ENCODE assay signal across 10 mouse cellular contexts in the genomic region with DNA sequence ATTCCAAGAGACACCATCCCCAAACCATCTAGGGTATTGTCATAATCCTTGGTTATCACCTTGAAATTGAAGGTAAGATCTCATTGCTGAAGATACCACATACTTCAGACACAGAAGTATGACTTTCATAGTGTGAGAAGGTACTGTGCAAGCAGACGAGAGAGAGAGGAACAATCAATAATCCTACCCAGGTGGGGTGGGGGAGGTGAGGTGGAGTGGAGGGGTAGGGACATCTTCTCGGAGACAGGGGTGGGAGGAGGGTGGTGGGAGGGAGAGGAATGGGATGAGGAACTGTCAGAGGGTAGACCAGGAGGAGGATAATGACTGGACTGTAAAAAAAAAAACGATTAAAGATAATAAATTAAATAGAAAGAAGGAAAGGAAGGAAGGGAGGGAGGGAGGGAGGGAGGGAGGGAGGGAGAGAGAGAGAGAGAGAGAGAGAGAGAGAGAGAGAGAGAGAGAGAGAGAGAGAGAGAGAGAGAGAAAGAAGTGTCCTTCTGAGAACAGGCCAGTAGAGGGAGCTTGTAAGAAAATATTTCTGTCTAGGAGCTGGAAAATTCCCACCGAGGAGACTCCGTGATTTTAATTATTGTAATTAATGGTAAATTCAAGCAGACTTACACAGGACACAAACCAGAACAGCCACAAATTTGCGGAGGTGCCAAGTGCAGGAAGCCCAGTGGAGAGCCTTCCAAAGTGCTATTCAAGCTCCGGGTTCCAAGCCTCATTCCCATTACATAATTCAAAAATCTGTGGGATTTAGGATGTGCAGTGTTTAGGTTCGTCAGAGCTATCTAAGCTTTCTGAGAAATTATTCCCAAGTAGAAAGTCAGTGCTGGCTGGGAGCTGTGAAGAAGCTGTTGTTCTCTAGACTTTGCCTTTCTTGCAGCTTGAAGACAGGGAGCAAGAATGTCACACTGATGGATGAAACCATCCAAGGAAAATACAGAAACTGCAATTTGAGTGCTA. TPM values are rescaled to one million over a fixed set of nuclear protein-coding genes. Genes with fewer than 3 reads are reported as not detected.
DNase-seq lines count a peak whose midpoint lies in the region; ATAC-seq and TF ChIP-seq lines count a peak whose summit lies in the region.
"Had no signal": no experiment of that assay in that cellular context is flagged by ENCODE, and none has a peak within 500 bp of the region (broad histone marks: within the 10 kb centered on the region; RNA-seq: fewer than 3 reads in every experiment).

No protein-coding gene starts in this region.

- peak; percentile 63; the same call in 1 of the 2 replicates for ATAC-seq in forebrain, embryonic 15.5 days (replicated peaks)
- ATAC-seq in forebrain, embryonic 12.5 days (ENCODE audit: low FRiP score) = no peak
- ATAC-seq in hindbrain, embryonic 15.5 days (ENCODE audit: low FRiP score, low read depth) = 0 out of 2 replicates have a peak, but pooled peaks have one; percentile 19
- no peak; the same call in 1 of the 2 replicates for ATAC-seq in midbrain, postnatal 0 days (ENCODE audit: low FRiP score)

- TF ChIP-seq CTCF in midbrain, postnatal 0 days (IDR thresholded peaks at IDR 0.05) = peak; percentile 69

- H3K27me3 ChIP-seq in forebrain, embryonic 15.5 days = no peaks in the 10 kb centered on the region
- H3K27me3 ChIP-seq in forebrain, embryonic 12.5 days = no peaks in the 10 kb centered on the region
- no peaks in the 10 kb centered on the region for H3K27me3 ChIP-seq in hindbrain, embryonic 15.5 days
- no peaks in the 10 kb centered on the region for H3K27me3 ChIP-seq in midbrain, postnatal 0 days (ENCODE audit: insufficient read depth, low read length)
- H3K27me3 ChIP-seq: heart, embryonic 13.5 days; midbrain, embryonic 12.5 days had no signal

- H3K36me3 ChIP-seq in forebrain, embryonic 15.5 days = no peaks in the 10 kb centered on the region
- no peaks in the 10 kb centered on the region for H3K36me3 ChIP-seq in forebrain, embryonic 12.5 days (replicated peaks)
- no peaks in the 10 kb centered on the region for H3K36me3 ChIP-seq in hindbrain, embryonic 15.5 days
- H3K36me3 ChIP-seq in midbrain, postnatal 0 days (ENCODE audit: insufficient read depth, low read length) = no peaks in the 10 kb centered on the region; the same call in 1 of the 2 replicates
- H3K36me3 ChIP-seq: heart, embryonic 13.5 days; midbrain, embryonic 12.5 days had no signal

- H3K9me3 ChIP-seq in forebrain, embryonic 15.5 days = no peaks in the 10 kb centered on the region
- H3K9me3 ChIP-seq in forebrain, embryonic 12.5 days = no peaks in the 10 kb centered on the region
- no peaks in the 10 kb centered on the region for H3K9me3 ChIP-seq in hindbrain, embryonic 15.5 days
- no peaks in the 10 kb centered on the region for H3K9me3 ChIP-seq in midbrain, postnatal 0 days (ENCODE audit: low read length)
- H3K9me3 ChIP-seq: midbrain, embryonic 12.5 days had no signal

- peak; percentile 42 for DNase-seq in right cerebral cortex, adult 18-20 months
- no peak for DNase-seq in right cerebral cortex, postnatal 10 days (ENCODE audit: low spot score in 2 of 2)
- peak; percentile 80 for DNase-seq in midbrain, postnatal 0 days (ENCODE audit: low spot score)
- no peak for DNase-seq in adrenal gland, postnatal 4 days (ENCODE audit: low spot score in 2 of 2)
- no peak for DNase-seq in urinary bladder, postnatal 25 days (ENCODE audit: low spot score)

- H3K27ac ChIP-seq in forebrain, embryonic 15.5 days (replicated peaks) = no peak overlapping the region
- H3K27ac ChIP-seq in forebrain, embryonic 12.5 days = no peak overlapping the region
- H3K27ac ChIP-seq in hindbrain, embryonic 15.5 days (replicated peaks) = no peak overlapping the region
- no peak overlapping the region for H3K27ac ChIP-seq in midbrain, postnatal 0 days (ENCODE audit: low read depth, low read length)
- H3K27ac ChIP-seq: heart, embryonic 13.5 days; midbrain, embryonic 12.5 days had no signal

- no peak overlapping the region for H3K4me3 ChIP-seq in forebrain, embryonic 15.5 days
- no peak overlapping the region for H3K4me3 ChIP-seq in forebrain, embryonic 12.5 days (replicated peaks)
- no peak overlapping the region for H3K4me3 ChIP-seq in hindbrain, embryonic 15.5 days
- H3K4me3 ChIP-seq in midbrain, postnatal 0 days (ENCODE audit: low read depth, low read length) = no peak overlapping the region
- H3K4me3 ChIP-seq: heart, embryonic 13.5 days; midbrain, embryonic 12.5 days had no signal

- 41% methylated on average over 8 of the region's 8 CpGs for WGBS in forebrain, embryonic 15.5 days
- WGBS in forebrain, embryonic 12.5 days = 49% methylated on average over 8 of the region's 8 CpGs
- 53% methylated on average over 8 of the region's 8 CpGs for whole genome bisulfite sequencing in hindbrain, embryonic 15.5 days
- WGBS in midbrain, postnatal 0 days = 40% methylated on average over 8 of the region's 8 CpGs

- H3K4me1 ChIP-seq in forebrain, embryonic 15.5 days = 0 out of 2 replicates have a peak, but pooled peaks cover 4% of the 10 kb centered on the region
- H3K4me1 ChIP-seq in forebrain, embryonic 12.5 days = no peaks in the 10 kb centered on the region
- no peaks in the 10 kb centered on the region for H3K4me1 ChIP-seq in hindbrain, embryonic 15.5 days (replicated peaks)
- no peaks in the 10 kb centered on the region for H3K4me1 ChIP-seq in midbrain, postnatal 0 days (ENCODE audit: insufficient read depth, low read length)
- H3K4me1 ChIP-seq: heart, embryonic 13.5 days had no signal

- peak overlapping the region; percentile 30 for H3K9ac ChIP-seq in forebrain, embryonic 15.5 days (replicated peaks)
- H3K9ac ChIP-seq in forebrain, embryonic 12.5 days = no peak overlapping the region
- no peak overlapping the region for H3K9ac ChIP-seq in hindbrain, embryonic 15.5 days
- no peak overlapping the region for H3K9ac ChIP-seq in midbrain, postnatal 0 days (replicated peaks; ENCODE audit: low read length, poor library complexity, severe bottlenecking)
- H3K9ac ChIP-seq: heart, embryonic 13.5 days; midbrain, embryonic 12.5 days had no signal

- H3K4me2 ChIP-seq in forebrain, embryonic 15.5 days (replicated peaks) = no peak overlapping the region
- H3K4me2 ChIP-seq in forebrain, embryonic 12.5 days = no peak overlapping the region
- H3K4me2 ChIP-seq in hindbrain, embryonic 15.5 days = peak overlapping the region; percentile 23; the same call in 1 of the 2 replicates
- H3K4me2 ChIP-seq in midbrain, postnatal 0 days (ENCODE audit: low read depth, low read length, poor library complexity, severe bottlenecking) = peak overlapping the region; percentile 22; the same call in 1 of the 2 replicates
- H3K4me2 ChIP-seq: heart, embryonic 13.5 days; midbrain, embryonic 12.5 days had no signal

RNA-seq across cellular contexts. Expression of a gene that starts 35.5 kb away (rescaled TPM):
- polyA plus RNA-seq in forebrain, embryonic 15.5 days (2015; fragmentation: Nextera tagmentation; extraction: Ambion mirVana) = 188 and 190 TPM in 2 replicates
- polyA plus RNA-seq in forebrain, embryonic 12.5 days (2016; fragmentation: Nextera tagmentation; extraction: Ambion mirVana) = 256 and 277 TPM in 2 replicates
- polyA plus RNA-seq in hindbrain, embryonic 15.5 days (2015; fragmentation: Nextera tagmentation; extraction: Ambion mirVana) = 145 and 161 TPM in 2 replicates
- 72.8 and 85.3 TPM in 2 replicates for total RNA-seq in midbrain, postnatal 0 days (2014; rRNA removed)
- 131 and 137 TPM in 2 replicates for polyA plus RNA-seq in midbrain, postnatal 0 days (2015; fragmentation: Nextera tagmentation; extraction: Ambion mirVana)
- 10 to 100 TPM; 86.2 to 90.3 TPM for total RNA-seq in adrenal gland, postnatal 4 days (2021)

Comparison
In these comparisons a context has a peak if more than half of its experiments do, and no peak if none do; other contexts are left out.
1. ATAC-seq: peak in forebrain, embryonic 15.5 days (single experiment) and hindbrain, embryonic 15.5 days (single experiment); none in forebrain, embryonic 12.5 days (single experiment) and midbrain, postnatal 0 days (single experiment).
2. DNase-seq: peak in right cerebral cortex, adult 18-20 months (single experiment) and midbrain, postnatal 0 days (single experiment); none in right cerebral cortex, postnatal 10 days (0 of 2), adrenal gland, postnatal 4 days (0 of 2) and urinary bladder, postnatal 25 days (single experiment).
3. H3K4me2 ChIP-seq: peak in hindbrain, embryonic 15.5 days (single experiment) and midbrain, postnatal 0 days (single experiment); none in forebrain, embryonic 15.5 days (single experiment) and forebrain, embryonic 12.5 days (single experiment).